Mouse (Mus musculus): ENCODE results near the gene Uox. TPM values are rescaled to one million over a fixed set of nuclear protein-coding genes. Genes with fewer than 3 reads are reported as not detected.

Uox gene
- polyA plus RNA-seq, 1 experiment, result not detected

DNA sequence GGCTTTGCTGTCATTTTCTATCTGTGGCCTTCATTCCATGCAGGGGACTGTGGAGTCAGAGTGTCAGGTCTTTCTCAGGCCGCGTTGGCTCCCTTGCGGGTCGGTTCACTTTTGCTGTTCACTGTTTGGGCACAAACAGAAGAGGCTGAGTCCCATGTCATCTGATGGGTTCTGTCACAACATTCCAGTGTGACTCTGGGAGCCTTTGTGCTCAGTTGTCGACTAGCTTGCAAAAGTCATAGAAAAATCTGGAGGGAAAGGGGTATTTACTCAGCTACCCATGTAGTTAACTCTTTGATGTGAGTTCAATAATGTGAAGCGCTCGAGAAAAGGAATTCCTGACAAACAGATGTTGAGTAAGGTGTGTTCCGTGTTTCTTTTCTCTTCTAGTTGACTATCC lies 26.2 kb downstream of the Uox start:
- no peak overlapping the region for H3K27ac ChIP-seq (ENCODE audit: insufficient read depth, low read length)
- H3K4me3 ChIP-seq (ENCODE audit: extremely low read depth, insufficient read depth, insufficient read length), result no peak overlapping the region
- no peaks in the 10 kb centered on the region for H3K27me3 ChIP-seq (ENCODE audit: control insufficient read depth, insufficient read depth, low read length)
- no peak for TF ChIP-seq POLR2A (IDR thresholded peaks at IDR 0.05; ENCODE audit: low read depth, low read length)
- no peak for TF ChIP-seq CTCF (IDR thresholded peaks at IDR 0.05; ENCODE audit: extremely low read depth, insufficient read depth, insufficient read length, insufficient replicate concordance)
- H3K4me1 ChIP-seq (ENCODE audit: control insufficient read depth, insufficient read depth, insufficient read length), result no peaks in the 10 kb centered on the region
- no peaks in the 10 kb centered on the region for H3K36me3 ChIP-seq (ENCODE audit: control insufficient read depth, insufficient read depth, low read length)
- no peak for DNase-seq (ENCODE audit: low read depth in 1 of 2, low spot score in 2 of 2)
- WGBS, result 92% methylated on average over 8 of the region's 8 CpGs

DNA sequence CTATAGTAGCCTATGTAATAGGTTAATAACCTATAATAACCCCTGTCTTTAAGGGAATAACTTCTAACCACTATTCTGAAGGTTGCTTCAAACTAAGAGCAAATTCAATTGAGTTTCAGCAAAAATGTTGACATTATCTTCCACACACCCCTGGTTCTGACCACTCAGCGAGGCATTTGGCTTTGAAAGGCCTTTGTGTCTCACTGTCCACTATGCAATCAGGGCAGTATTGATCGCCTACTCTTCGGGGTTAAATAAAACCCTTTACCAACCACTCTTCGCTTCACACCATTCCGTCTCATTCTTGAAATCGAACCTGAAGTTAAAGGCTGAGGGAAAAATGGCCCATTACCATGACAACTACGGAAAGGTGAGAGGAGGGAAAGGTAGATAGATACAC lies 26.6 kb downstream of the Uox start:
- Histone ChIP-seq H3K27ac (ENCODE audit: insufficient read depth, low read length) (no peak overlapping the region), H3K36me3 (ENCODE audit: control insufficient read depth, insufficient read depth, low read length) (no peaks in the 10 kb centered on the region), H3K4me3 (ENCODE audit: extremely low read depth, insufficient read depth, insufficient read length) (no peak overlapping the region), H3K4me1 (ENCODE audit: control insufficient read depth, insufficient read depth, insufficient read length) (no peaks in the 10 kb centered on the region), H3K27me3 (ENCODE audit: control insufficient read depth, insufficient read depth, low read length) (no peaks in the 10 kb centered on the region)
- no peak for TF ChIP-seq CTCF (IDR thresholded peaks at IDR 0.05; ENCODE audit: extremely low read depth, insufficient read depth, insufficient read length, insufficient replicate concordance)
- no peak for TF ChIP-seq POLR2A (IDR thresholded peaks at IDR 0.05; ENCODE audit: low read depth, low read length)
- no peak for DNase-seq (ENCODE audit: low read depth in 1 of 2, low spot score in 2 of 2)
- WGBS, result 92% methylated on average over 7 of the region's 7 CpGs

DNA sequence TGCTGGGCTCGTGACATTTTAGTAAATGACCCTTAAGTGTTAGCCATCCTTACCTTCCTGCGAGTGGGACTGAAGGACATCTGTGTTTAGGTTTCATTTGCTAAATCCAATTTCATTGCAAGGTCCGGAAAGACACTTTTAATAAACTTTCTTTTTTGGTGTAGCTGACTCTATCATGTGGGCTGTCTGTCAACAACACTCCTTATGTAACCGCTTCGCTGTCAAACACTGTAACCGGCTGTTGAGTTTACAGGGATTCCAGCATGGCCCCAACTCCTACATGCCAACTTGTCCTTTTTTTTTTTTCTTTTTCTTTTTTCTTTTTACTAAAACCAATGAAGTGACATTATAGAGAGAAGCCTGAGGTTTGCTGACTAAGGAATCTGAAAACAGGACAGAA lies 28.2 kb downstream of the Uox start:
- Histone ChIP-seq H3K27me3 (ENCODE audit: control insufficient read depth, insufficient read depth, low read length) (no peaks in the 10 kb centered on the region), H3K27ac (ENCODE audit: insufficient read depth, low read length) (no peak overlapping the region), H3K4me3 (ENCODE audit: extremely low read depth, insufficient read depth, insufficient read length) (no peak overlapping the region), H3K4me1 (ENCODE audit: control insufficient read depth, insufficient read depth, insufficient read length) (no peaks in the 10 kb centered on the region), H3K36me3 (ENCODE audit: control insufficient read depth, insufficient read depth, low read length) (no peaks in the 10 kb centered on the region)
- TF ChIP-seq POLR2A (IDR thresholded peaks at IDR 0.05; ENCODE audit: low read depth, low read length) (no peak), CTCF (IDR thresholded peaks at IDR 0.05; ENCODE audit: extremely low read depth, insufficient read depth, insufficient read length, insufficient replicate concordance) (no peak)
- WGBS, result 74% methylated on average over 6 of the region's 6 CpGs
- DNase-seq (ENCODE audit: low read depth in 1 of 2, low spot score in 2 of 2), result no peak

DNA sequence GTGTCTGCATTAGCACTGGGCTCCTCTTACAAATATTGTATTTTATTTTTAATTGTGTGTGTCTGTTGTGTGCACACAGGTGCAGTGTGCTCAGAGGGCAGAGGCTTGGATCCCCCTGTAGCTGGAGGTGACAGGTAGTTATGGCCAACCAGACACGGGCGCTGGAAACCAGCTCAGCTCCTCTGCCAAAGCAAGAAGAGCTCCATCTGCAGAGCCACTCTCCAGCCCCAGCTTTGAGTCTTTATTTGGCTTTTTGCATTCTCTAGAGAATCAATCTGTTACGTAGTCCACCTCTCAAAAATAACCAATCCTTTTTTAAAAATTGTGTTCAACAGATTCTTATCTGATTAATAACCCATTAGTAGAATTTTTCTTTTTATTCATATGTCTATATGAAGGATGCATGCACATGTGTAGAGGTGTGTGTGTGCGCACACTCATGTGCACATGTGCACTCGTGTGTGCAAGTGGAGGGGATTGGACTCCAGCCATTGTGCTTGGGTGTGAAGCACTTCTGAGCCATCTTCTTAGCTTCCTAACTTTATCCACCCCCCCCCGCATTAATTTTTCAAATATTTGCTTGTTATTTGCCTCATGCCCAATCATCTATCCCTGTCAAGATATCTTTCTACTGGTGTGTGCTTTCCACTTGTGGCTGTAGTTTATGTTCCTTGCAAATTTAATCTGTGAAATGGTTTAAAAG lies 29.1 kb downstream of the Uox start:
- 90% methylated on average over 6 of the region's 6 CpGs for WGBS
- no peak for DNase-seq (ENCODE audit: low read depth in 1 of 2, low spot score in 2 of 2)
- no peaks in the 10 kb centered on the region for H3K36me3 ChIP-seq (ENCODE audit: control insufficient read depth, insufficient read depth, low read length)
- H3K4me3 ChIP-seq (ENCODE audit: extremely low read depth, insufficient read depth, insufficient read length), result no peak overlapping the region
- no peak for TF ChIP-seq CTCF (IDR thresholded peaks at IDR 0.05; ENCODE audit: extremely low read depth, insufficient read depth, insufficient read length, insufficient replicate concordance)
- no peak for TF ChIP-seq POLR2A (IDR thresholded peaks at IDR 0.05; ENCODE audit: low read depth, low read length)
- H3K4me1 ChIP-seq (ENCODE audit: control insufficient read depth, insufficient read depth, insufficient read length), result no peaks in the 10 kb centered on the region
- H3K27ac ChIP-seq (ENCODE audit: insufficient read depth, low read length), result no peak overlapping the region
- no peaks in the 10 kb centered on the region for H3K27me3 ChIP-seq (ENCODE audit: control insufficient read depth, insufficient read depth, low read length)

DNA sequence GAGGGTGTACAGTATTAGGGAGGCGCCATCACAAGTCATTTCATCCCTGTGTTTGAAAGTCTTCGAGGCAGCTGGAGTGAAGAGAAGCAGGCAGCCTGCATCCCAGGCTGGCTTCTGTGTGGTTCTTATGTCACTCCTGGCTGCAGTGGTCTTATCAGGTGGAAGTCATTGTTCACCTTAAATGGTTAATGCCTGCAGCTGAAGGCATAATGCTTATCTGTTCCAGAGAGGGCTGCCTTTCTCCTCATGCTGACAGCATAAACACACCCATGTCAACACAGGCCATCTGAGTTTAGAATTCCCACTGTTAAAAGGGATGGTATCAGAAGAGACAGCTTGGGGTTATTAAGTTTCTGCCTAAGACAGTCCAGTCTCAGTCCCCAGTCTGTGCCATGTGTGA lies 31.0 kb downstream of the Uox start:
- Histone ChIP-seq H3K4me3 (ENCODE audit: extremely low read depth, insufficient read depth, insufficient read length) (no peak overlapping the region), H3K27me3 (ENCODE audit: control insufficient read depth, insufficient read depth, low read length) (no peaks in the 10 kb centered on the region), H3K36me3 (ENCODE audit: control insufficient read depth, insufficient read depth, low read length) (no peaks in the 10 kb centered on the region), H3K4me1 (ENCODE audit: control insufficient read depth, insufficient read depth, insufficient read length) (no peaks in the 10 kb centered on the region), H3K27ac (ENCODE audit: insufficient read depth, low read length) (no peak overlapping the region)
- WGBS, result 93% methylated on average over 2 of the region's 2 CpGs
- DNase-seq (ENCODE audit: low read depth in 1 of 2, low spot score in 2 of 2), result no peak
- no peak for TF ChIP-seq POLR2A (IDR thresholded peaks at IDR 0.05; ENCODE audit: low read depth, low read length)
- no peak for TF ChIP-seq CTCF (IDR thresholded peaks at IDR 0.05; ENCODE audit: extremely low read depth, insufficient read depth, insufficient read length, insufficient replicate concordance)

DNA sequence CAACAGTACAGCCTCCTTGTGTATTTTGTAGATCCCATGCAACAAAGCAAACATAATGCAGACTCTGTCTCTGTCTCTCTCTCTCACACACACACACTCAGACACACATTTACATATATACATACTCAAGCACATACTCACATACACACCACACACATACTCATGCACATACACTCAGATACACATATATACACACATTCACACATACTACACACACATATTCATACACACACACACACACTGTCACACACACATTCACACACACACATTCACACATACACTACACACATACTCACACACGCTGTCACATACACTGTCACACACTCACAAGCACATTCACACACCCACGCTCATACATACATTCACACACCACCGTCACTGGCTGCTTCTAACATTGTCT lies 32.3 kb downstream of the Uox start:
- no peaks in the 10 kb centered on the region for H3K27me3 ChIP-seq (ENCODE audit: control insufficient read depth, insufficient read depth, low read length)
- TF ChIP-seq POLR2A (IDR thresholded peaks at IDR 0.05; ENCODE audit: low read depth, low read length) (no peak), CTCF (IDR thresholded peaks at IDR 0.05; ENCODE audit: extremely low read depth, insufficient read depth, insufficient read length, insufficient replicate concordance) (no peak)
- no peaks in the 10 kb centered on the region for H3K36me3 ChIP-seq (ENCODE audit: control insufficient read depth, insufficient read depth, low read length)
- no peak overlapping the region for H3K4me3 ChIP-seq (ENCODE audit: extremely low read depth, insufficient read depth, insufficient read length)
- H3K4me1 ChIP-seq (ENCODE audit: control insufficient read depth, insufficient read depth, insufficient read length), result no peaks in the 10 kb centered on the region
- no peak for DNase-seq (ENCODE audit: low read depth in 1 of 2, low spot score in 2 of 2)
- WGBS, result 91% methylated on average over 3 of the region's 3 CpGs
- no peak overlapping the region for H3K27ac ChIP-seq (ENCODE audit: insufficient read depth, low read length)

DNA sequence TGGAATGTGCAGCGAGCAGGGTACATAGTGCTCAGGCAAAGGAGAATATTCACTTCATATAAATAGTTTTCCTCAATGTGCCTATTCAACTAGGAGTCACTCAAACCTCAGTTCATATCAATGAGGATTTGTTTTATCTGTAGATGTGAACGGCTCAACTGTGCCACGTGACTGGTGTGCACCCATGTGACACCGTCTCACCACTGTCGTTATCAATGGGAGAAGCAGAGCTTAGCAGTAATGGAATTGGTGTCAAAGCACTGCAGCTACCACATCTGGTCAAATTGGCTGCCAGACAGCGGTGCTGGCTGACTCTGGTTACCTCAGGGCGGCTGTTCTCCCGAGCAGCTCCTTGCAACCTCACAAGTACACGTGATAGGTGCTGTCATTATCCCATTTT lies 34.4 kb downstream of the Uox start:
- 89% methylated on average over 9 of the region's 9 CpGs for WGBS
- H3K4me3 ChIP-seq (ENCODE audit: extremely low read depth, insufficient read depth, insufficient read length), result no peak overlapping the region

More for the DNA sequence above, 34.4 kb downstream of the Uox start:
- no peak overlapping the region for H3K27ac ChIP-seq (ENCODE audit: insufficient read depth, low read length)
- TF ChIP-seq CTCF (IDR thresholded peaks at IDR 0.05; ENCODE audit: extremely low read depth, insufficient read depth, insufficient read length, insufficient replicate concordance) (no peak), POLR2A (IDR thresholded peaks at IDR 0.05; ENCODE audit: low read depth, low read length) (no peak)
- H3K36me3 ChIP-seq (ENCODE audit: control insufficient read depth, insufficient read depth, low read length), result no peaks in the 10 kb centered on the region
- H3K27me3 ChIP-seq (ENCODE audit: control insufficient read depth, insufficient read depth, low read length), result no peaks in the 10 kb centered on the region
- H3K4me1 ChIP-seq (ENCODE audit: control insufficient read depth, insufficient read depth, insufficient read length), result no peaks in the 10 kb centered on the region
- DNase-seq (ENCODE audit: low read depth in 1 of 2, low spot score in 2 of 2), result no peak
